Mouse (Mus musculus) MEL (cell line): Measurements from ENCODE around the gene Ddx6. TPM values are rescaled to one million over a fixed set of nuclear protein-coding genes. Genes with fewer than 3 reads are reported as not detected.
A peak's percentile ranks its signal among the peaks of the same experiment; 100 is the strongest.

Experiments
- DNase-seq: peaks from one replicate; pipeline ENCODE4 v3.0.0; 2011; ENCODE audit warnings: low read depth, low spot score
- H3K27ac ChIP-seq: 2 replicates; pipeline ENCODE4 v1.5.1; 2012; ENCODE audit warnings: low read depth, mild to moderate bottlenecking, control low read depth, low read length, moderate library complexity; ENCODE audit not compliant: control insufficient read depth
- H3K27me3 ChIP-seq, 2 experiments: fragments of 150-350 bp in 1 of 2; sonication (generic) in 1 of 2; 2 replicates each; pipeline ENCODE4 v1.6.1; 2012; ENCODE audit warnings: low read length in 2 of 2, mild to moderate bottlenecking in 2 of 2, improper control_type of control experiment in 1 of 2, moderate library complexity in 1 of 2; ENCODE audit not compliant: insufficient read depth in 2 of 2, control insufficient read depth in 1 of 2
- H3K36me3 ChIP-seq, 2 experiments: 2 replicates each; pipeline ENCODE4 v1.6.1; 2012 to 2014; ENCODE audit warnings: low read length in 2 of 2, improper control_type of control experiment in 1 of 2, inconsistent platforms in 1 of 2, mild to moderate bottlenecking in 1 of 2; ENCODE audit not compliant: insufficient read depth in 2 of 2, control insufficient read depth in 1 of 2
- H3K4me1 ChIP-seq, 2 experiments: fragments of 150-350 bp in 1 of 2; sonication (generic) in 1 of 2; 2 replicates each; pipeline ENCODE4 v1.6.1; 2012; ENCODE audit warnings: low read length in 2 of 2, improper control_type of control experiment in 1 of 2, mild to moderate bottlenecking in 1 of 2; ENCODE audit not compliant: insufficient read depth in 2 of 2, control insufficient read depth in 1 of 2
- H3K4me3 ChIP-seq, 2 experiments: fragments of 150-350 bp in 1 of 2; sonication (generic) in 1 of 2; 2 replicates each; pipeline ENCODE4 v1.5.1; 2012; ENCODE audit warnings: low read depth in 2 of 2, low read length in 2 of 2, mild to moderate bottlenecking in 2 of 2, moderate library complexity in 2 of 2, control low read depth in 1 of 2, improper control_type of control experiment in 1 of 2; ENCODE audit not compliant: control insufficient read depth in 1 of 2, insufficient read depth in 1 of 2
- H3K79me2 ChIP-seq: 2 replicates; pipeline ENCODE4 v1.6.1; 2012; ENCODE audit warnings: mild to moderate bottlenecking, low read length, moderate library complexity; ENCODE audit not compliant: control insufficient read depth, poor library complexity, insufficient read depth
- H3K9ac ChIP-seq: 2 replicates; pipeline ENCODE4 v1.6.1; 2012; ENCODE audit warnings: low read depth, mild to moderate bottlenecking, control low read depth, low read length, moderate library complexity; ENCODE audit not compliant: control insufficient read depth, poor library complexity, severe bottlenecking
- H3K9me3 ChIP-seq: fragments of 150-350 bp; sonication (generic); replicated peaks from 2 replicates; pipeline ENCODE4 v1.6.1; 2012; ENCODE audit warnings: mild to moderate bottlenecking, low read length, improper control_type of control experiment, moderate library complexity; ENCODE audit not compliant: insufficient read depth
- CHD1 ChIP-seq: IDR thresholded peaks from 2 replicates; pipeline ENCODE4 v1.6.1; 2012; ENCODE audit warnings: low read depth, mild to moderate bottlenecking, inconsistent platforms, low read length, improper control_type of control experiment
- CHD2 ChIP-seq: IDR thresholded peaks from 2 replicates; pipeline ENCODE4 v1.6.1; 2011; ENCODE audit warnings: low read length, improper control_type of control experiment
- CTCF ChIP-seq, 3 experiments: IDR thresholded peaks in 2 of 3; conservative IDR thresholded peaks in 1 of 3; 2 replicates each; pipeline ENCODE4 v1.5.1; 2011 to 2012; ENCODE audit warnings: low read length in 3 of 3, low read depth in 2 of 3, mild to moderate bottlenecking in 2 of 3, improper control_type of control experiment in 1 of 3, inconsistent platforms in 1 of 3, mixed read lengths in 1 of 3, moderate library complexity in 1 of 3; ENCODE audit not compliant: control insufficient read depth in 1 of 3, insufficient read depth in 1 of 3, poor library complexity in 1 of 3, severe bottlenecking in 1 of 3
- E2F4 ChIP-seq: IDR thresholded peaks from 2 replicates; pipeline ENCODE4 v1.6.1; 2011; ENCODE audit warnings: low read depth, low read length, improper control_type of control experiment, borderline replicate concordance
- ELF1 ChIP-seq: IDR thresholded peaks from 2 replicates; pipeline ENCODE4 v1.6.1; 2014; ENCODE audit warnings: low read depth, mild to moderate bottlenecking, inconsistent platforms, low read length, improper control_type of control experiment, moderate library complexity
- ETS1 ChIP-seq: IDR thresholded peaks from 2 replicates; pipeline ENCODE4 v1.6.1; 2012; ENCODE audit warnings: low read depth, mild to moderate bottlenecking, inconsistent platforms, low read length, improper control_type of control experiment, moderate library complexity
- GATA1 ChIP-seq: IDR thresholded peaks from 2 replicates; pipeline ENCODE4 v1.6.1; 2011; ENCODE audit warnings: low read depth, low read length, improper control_type of control experiment
- HCFC1 ChIP-seq: IDR thresholded peaks from 2 replicates; pipeline ENCODE4 v1.6.1; 2012; ENCODE audit warnings: low read depth, mild to moderate bottlenecking, inconsistent platforms, low read length, improper control_type of control experiment, moderate library complexity
- MAFK ChIP-seq: IDR thresholded peaks from 2 replicates; pipeline ENCODE4 v1.6.1; 2011; ENCODE audit warnings: low read depth, mild to moderate bottlenecking, low read length, improper control_type of control experiment, borderline replicate concordance
- MAX ChIP-seq: IDR thresholded peaks from 2 replicates; pipeline ENCODE4 v1.6.1; 2011; ENCODE audit warnings: low read length, improper control_type of control experiment
- MAZ ChIP-seq: IDR thresholded peaks from 2 replicates; pipeline ENCODE4 v1.6.1; 2012; ENCODE audit warnings: low read depth, mild to moderate bottlenecking, inconsistent platforms, low read length, improper control_type of control experiment
- MXI1 ChIP-seq: IDR thresholded peaks from 2 replicates; pipeline ENCODE4 v1.6.1; 2011; ENCODE audit warnings: mild to moderate bottlenecking, low read depth, low read length, improper control_type of control experiment
- MYB ChIP-seq: IDR thresholded peaks from 2 replicates; pipeline ENCODE4 v1.6.1; 2011; ENCODE audit warnings: mild to moderate bottlenecking, low read depth, low read length, improper control_type of control experiment
- MYC ChIP-seq: IDR thresholded peaks from 2 replicates; pipeline ENCODE4 v1.6.1; 2011; ENCODE audit warnings: low read depth, mild to moderate bottlenecking, low read length, improper control_type of control experiment, moderate library complexity
- NELFE ChIP-seq: IDR thresholded peaks from 2 replicates; pipeline ENCODE4 v1.6.1; 2011; ENCODE audit warnings: low read depth, low read length, improper control_type of control experiment
- NRF1 ChIP-seq: IDR thresholded peaks from 2 replicates; pipeline ENCODE4 v1.6.1; 2014; ENCODE audit warnings: low read depth, mild to moderate bottlenecking, inconsistent platforms, low read length, improper control_type of control experiment, moderate library complexity; ENCODE audit not compliant: poor library complexity, insufficient read depth, severe bottlenecking
- POLR2A ChIP-seq, 2 experiments: IDR thresholded peaks; 2 replicates each; pipeline ENCODE4 v1.6.1; 2011 to 2012; ENCODE audit warnings: low read length in 2 of 2, mild to moderate bottlenecking in 2 of 2, control low read depth in 1 of 2, improper control_type of control experiment in 1 of 2, low read depth in 1 of 2, moderate library complexity in 1 of 2; ENCODE audit not compliant: control insufficient read depth in 1 of 2, insufficient read depth in 1 of 2, poor library complexity in 1 of 2
- POLR2AphosphoS2 ChIP-seq: IDR thresholded peaks from 2 replicates; pipeline ENCODE4 v1.6.1; 2011; ENCODE audit warnings: low read length, improper control_type of control experiment
- RAD21 ChIP-seq: IDR thresholded peaks from 2 replicates; pipeline ENCODE4 v1.6.1; 2011; ENCODE audit warnings: mild to moderate bottlenecking, low read depth, low read length, improper control_type of control experiment
- SIN3A ChIP-seq: IDR thresholded peaks from 2 replicates; pipeline ENCODE4 v1.6.1; 2012; ENCODE audit warnings: low read length, improper control_type of control experiment, inconsistent platforms
- SMC3 ChIP-seq: IDR thresholded peaks from 2 replicates; pipeline ENCODE4 v1.6.1; 2011; ENCODE audit warnings: low read depth, low read length, improper control_type of control experiment
- TAL1 ChIP-seq: IDR thresholded peaks from 2 replicates; pipeline ENCODE4 v1.6.1; 2012; ENCODE audit warnings: mild to moderate bottlenecking, inconsistent platforms, low read length, moderate library complexity, mixed read lengths
- TBP ChIP-seq: IDR thresholded peaks from 2 replicates; pipeline ENCODE4 v1.8.0; 2011; ENCODE audit warnings: low read depth, low read length, improper control_type of control experiment
- UBTF ChIP-seq: IDR thresholded peaks from 2 replicates; pipeline ENCODE4 v1.6.1; 2012; ENCODE audit warnings: low read depth, mild to moderate bottlenecking, inconsistent platforms, low read length, improper control_type of control experiment, moderate library complexity, borderline replicate concordance; ENCODE audit not compliant: insufficient read depth
- USF1 ChIP-seq: IDR thresholded peaks from 2 replicates; pipeline ENCODE4 v1.6.1; 2014; ENCODE audit warnings: low read depth, mild to moderate bottlenecking, inconsistent platforms, low read length, improper control_type of control experiment, moderate library complexity
- USF2 ChIP-seq, 2 experiments: IDR thresholded peaks; 2 replicates each; pipeline ENCODE4 v1.6.1; 2011 to 2012; ENCODE audit warnings: improper control_type of control experiment in 2 of 2, low read length in 2 of 2, borderline replicate concordance in 1 of 2, inconsistent platforms in 1 of 2, low read depth in 1 of 2, mild to moderate bottlenecking in 1 of 2; ENCODE audit not compliant: insufficient read depth in 1 of 2
- ZC3H11A ChIP-seq: IDR thresholded peaks from 2 replicates; pipeline ENCODE4 v1.6.1; 2012; ENCODE audit warnings: low read depth, mild to moderate bottlenecking, inconsistent platforms, low read length, improper control_type of control experiment
- ZKSCAN1 ChIP-seq: IDR thresholded peaks from 2 replicates; pipeline ENCODE4 v1.6.1; 2012; ENCODE audit warnings: low read depth, mild to moderate bottlenecking, inconsistent platforms, low read length, improper control_type of control experiment, moderate library complexity
- ZMIZ1 ChIP-seq: IDR thresholded peaks from 2 replicates; pipeline ENCODE4 v1.6.1; 2012; ENCODE audit warnings: low read depth, mild to moderate bottlenecking, inconsistent platforms, low read length, improper control_type of control experiment, moderate library complexity
- ZNF384 ChIP-seq: IDR thresholded peaks from 2 replicates; pipeline ENCODE4 v1.6.1; 2012; ENCODE audit warnings: low read depth, mild to moderate bottlenecking, inconsistent platforms, low read length, improper control_type of control experiment
- polyA plus RNA-seq, 2 experiments: library from polyadenylated mRNA; stranded (reverse) in 1 of 2; unstranded in 1 of 2; fragments of >175 nt in 1 of 2; fragments of >200 nt in 1 of 2; gene quantifications; 2 replicates each; pipeline versions ENCODE4 v1.2.1 to v1.2.4; 2012; ENCODE audit warnings: low replicate concordance in 2 of 2, low read depth in 1 of 2; ENCODE audit not compliant: insufficient read length in 2 of 2, insufficient read depth in 1 of 2, missing spikeins in 1 of 2
- total RNA-seq: library from RNA; depleted of rRNA; stranded (reverse); fragments of 300-350 nt; gene quantifications from 2 replicates; pipeline ENCODE4 v1.2.3, GENCODE M21; 2012

Gene Ddx6
- total and polyA plus RNA-seq, 3 experiments, result 35.9 to 96.5 (median 41.9) TPM

DNA sequence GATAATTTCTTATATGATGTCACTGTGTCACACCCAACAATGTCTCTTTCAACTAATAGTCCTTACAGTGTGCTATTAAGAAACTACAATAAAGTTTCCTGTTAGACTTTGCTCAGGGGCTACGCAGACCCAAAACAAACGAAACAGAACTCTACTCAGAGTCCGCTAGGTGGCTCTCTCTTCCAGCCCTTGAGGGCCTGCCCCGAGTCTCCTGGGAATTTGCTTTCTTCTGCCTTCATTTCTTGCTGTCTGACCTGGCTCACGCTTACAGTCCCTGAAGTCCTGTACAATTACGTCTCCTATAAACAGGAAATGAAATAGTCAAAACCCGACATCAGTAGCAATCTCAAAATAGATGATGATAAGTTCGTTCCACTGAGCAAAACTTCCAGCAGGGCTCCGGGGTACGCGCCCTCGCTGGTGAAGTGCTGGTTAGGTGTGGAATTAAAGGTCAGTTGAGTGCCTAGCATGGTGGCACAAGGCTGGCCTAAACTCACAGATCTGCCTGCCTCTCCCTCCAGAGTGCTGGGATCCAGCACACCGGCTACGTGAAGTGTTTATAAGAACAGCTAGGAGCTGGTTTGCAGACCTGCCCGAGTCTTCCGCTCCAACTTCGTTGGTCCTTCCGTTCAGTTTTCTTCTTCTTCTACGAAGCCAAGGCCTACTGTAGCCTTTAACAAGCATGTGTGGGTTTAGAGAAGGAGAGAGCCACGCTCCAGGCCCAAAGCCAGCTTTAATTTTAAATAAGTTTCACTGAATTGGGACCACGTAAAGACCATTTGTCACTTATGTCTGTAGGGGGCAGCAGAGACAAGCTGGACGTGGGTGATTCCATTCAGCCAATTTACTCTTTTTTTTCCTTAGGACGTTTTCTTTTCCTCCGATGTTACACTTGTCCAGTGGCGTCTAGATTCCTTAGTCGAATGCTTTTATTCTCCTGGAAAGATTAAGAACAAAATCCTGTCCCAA is 50.7 kb downstream of the Ddx6 start:
- Histone ChIP-seq H3K9ac (peak overlapping the region; percentile 74), H3K4me1 (no peaks in the 10 kb centered on the region), H3K36me3 (no peaks in the 10 kb centered on the region), H3K9me3 (no peaks in the 10 kb centered on the region), H3K4me3 (peak overlapping the region; percentile 74 to 77), H3K27ac (peak overlapping the region; percentile 73), H3K27me3 (no peaks in the 10 kb centered on the region; a peak in 1 of 4 replicates), H3K79me2 (no peaks in the 10 kb centered on the region; the same call in 1 of the 2 replicates)
- no peak for TF ChIP-seq TAL1
- no peak for TF ChIP-seq MAFK
- TF ChIP-seq MXI1, result peak; percentile 59
- no peak for TF ChIP-seq CHD1
- TF ChIP-seq SIN3A, result peak; percentile 70
- TF ChIP-seq MAX, result no peak
- TF ChIP-seq MAZ, result 0 out of 2 replicates have a peak, but pooled peaks have one; percentile 24
- peak; percentile 92 for TF ChIP-seq ZNF384
- TF ChIP-seq GATA1, result 0 out of 2 replicates have a peak, but pooled peaks have one; percentile 4
- no peak for TF ChIP-seq USF1
- TF ChIP-seq RAD21, result peak; percentile 89
- TF ChIP-seq NELFE, result no peak; the same call in 1 of the 2 replicates
- TF ChIP-seq ZKSCAN1, result no peak
- TF ChIP-seq POLR2A (IDR thresholded peaks at IDR 0.05; ENCODE audit: control insufficient read depth in 1 of 2, insufficient read depth in 1 of 2, low read depth in 1 of 2, low read length in 2 of 2, poor library complexity in 1 of 2), result no peak
- peak; percentile 76 for TF ChIP-seq SMC3
- TF ChIP-seq MYB, result no peak
- TF ChIP-seq MYC, result 0 out of 2 replicates have a peak, but pooled peaks have one; percentile 34
- no peak for TF ChIP-seq UBTF
- TF ChIP-seq CHD2, result no peak
- peak; percentile 72 to 93 (median 80) for TF ChIP-seq CTCF (IDR thresholded peaks at IDR 0.05 in 2 of 3, conservative IDR thresholded peaks at IDR 0.05 in 1 of 3; ENCODE audit: control insufficient read depth in 1 of 3, insufficient read depth in 1 of 3, low read depth in 2 of 3, low read length in 3 of 3, poor library complexity in 1 of 3, severe bottlenecking in 1 of 3)
- no peak for TF ChIP-seq POLR2AphosphoS2
- no peak for TF ChIP-seq USF2 (IDR thresholded peaks at IDR 0.05; ENCODE audit: borderline replicate concordance in 1 of 2, insufficient read depth in 1 of 2, low read depth in 1 of 2, low read length in 2 of 2)
- no peak for TF ChIP-seq NRF1
- no peak for TF ChIP-seq E2F4
- peak; percentile 49 for TF ChIP-seq ETS1
- TF ChIP-seq HCFC1, result peak; percentile 48; the same call in 1 of the 2 replicates
- TF ChIP-seq ZC3H11A, result peak; percentile 70
- no peak; the same call in 1 of the 2 replicates for TF ChIP-seq ELF1
- 0 out of 2 replicates have a peak, but pooled peaks have one; percentile 22 for TF ChIP-seq TBP
- TF ChIP-seq ZMIZ1, result no peak
- peak; percentile 88 for DNase-seq
